Mouse (Mus musculus) embryonic facial prominence, embryonic 13.5 days (tissue): Measurements from ENCODE around the gene Gpr3. TPM values are rescaled to one million over a fixed set of nuclear protein-coding genes. Genes with fewer than 3 reads are reported as not detected.

Source experiments
- ATAC-seq: fragments of 200-750 bp; cut with Nextera tagmentation; 2 replicates; pipeline ENCODE4 v1.8.0; 2017; ENCODE audit warnings: low read depth; ENCODE audit not compliant: insufficient number of reproducible peaks, insufficient read depth, low FRiP score, low TSS enrichment
- H3K27ac ChIP-seq: fragments of 300-500 bp; sonication (generic); 2 replicates; pipeline ENCODE4 v1.5.1; 2015; ENCODE audit warnings: moderate library complexity, mild to moderate bottlenecking, inconsistent platforms
- H3K27me3 ChIP-seq: fragments of 300-500 bp; sonication (generic); 2 replicates; pipeline ENCODE4 v1.6.1; 2015; ENCODE audit warnings: mild to moderate bottlenecking, inconsistent platforms
- H3K36me3 ChIP-seq: fragments of 300-500 bp; sonication (generic); 2 replicates; pipeline ENCODE4 v1.6.1; 2015; ENCODE audit warnings: mild to moderate bottlenecking, inconsistent platforms
- H3K4me1 ChIP-seq: fragments of 300-500 bp; sonication (generic); 2 replicates; pipeline ENCODE4 v1.6.1; 2015; ENCODE audit warnings: inconsistent platforms
- H3K4me2 ChIP-seq: fragments of 300-500 bp; sonication (generic); 2 replicates; pipeline ENCODE4 v1.6.1; 2015; ENCODE audit warnings: moderate library complexity, mild to moderate bottlenecking, inconsistent platforms
- H3K4me3 ChIP-seq: fragments of 300-500 bp; sonication (generic); 2 replicates; pipeline ENCODE4 v1.5.1; 2015; ENCODE audit warnings: mild to moderate bottlenecking, inconsistent platforms
- H3K9ac ChIP-seq: fragments of 300-500 bp; sonication (generic); 2 replicates; pipeline ENCODE4 v1.6.1; 2015; ENCODE audit warnings: mild to moderate bottlenecking, inconsistent platforms
- H3K9me3 ChIP-seq: fragments of 300-500 bp; sonication (generic); 2 replicates; pipeline ENCODE4 v1.6.1; 2016; ENCODE audit warnings: inconsistent platforms
- WGBS: fragments of 180-500 bp; shearing (Covaris S2); methylation state at CpG from one replicate; pipeline ENCODE4 v1.1.7; 2015; ENCODE audit warnings: mixed read lengths; 5-methylcytosine and 5-hydroxymethylcytosine counted together
- polyA plus RNA-seq: library from polyadenylated mRNA; unstranded; fragments of >200 nt; fragmentation: Nextera tagmentation; extraction: Ambion mirVana; gene quantifications from 2 replicates; pipeline ENCODE4 v1.2.1, GENCODE M21; 2015

Gene Gpr3
- polyA plus RNA-seq, 1 experiment from 2014 or later, result 0.15 TPM

- H3K36me3 ChIP-seq, result no peaks in the 10 kb centered on the region
- H3K9ac ChIP-seq, result no peak overlapping the region
- no peak overlapping the region for H3K4me2 ChIP-seq
- peaks cover 47% of the 10 kb centered on the region for H3K27me3 ChIP-seq
- peaks cover 26% of the 10 kb centered on the region for H3K4me1 ChIP-seq
- H3K27ac ChIP-seq, result no peak overlapping the region
- H3K9me3 ChIP-seq, result no peaks in the 10 kb centered on the region
- no peak overlapping the region for H3K4me3 ChIP-seq
- 93% methylated on average over 24 of the region's 24 CpGs for WGBS
- ATAC-seq, result no peak
Measured at GRCm38 (mm10) chr4:133210023-133210787, 2.1 kb downstream of the Gpr3 start.

- Histone ChIP-seq H3K36me3 (no peaks in the 10 kb centered on the region), H3K9ac (no peak overlapping the region), H3K4me3 (no peak overlapping the region), H3K4me2 (no peak overlapping the region; the same call in 1 of the 2 replicates), H3K9me3 (no peaks in the 10 kb centered on the region), H3K27me3 (peaks cover 41% of the 10 kb centered on the region), H3K4me1 (peaks cover 32% of the 10 kb centered on the region), H3K27ac (no peak overlapping the region)
- 3% methylated on average over 11 of the region's 11 CpGs for WGBS
- no peak for ATAC-seq
Measured at GRCm38 (mm10) chr4:133209366-133209765, 3.0 kb downstream of the Gpr3 start.

GRCm38 (mm10) chr4:133204379-133204778, 8.0 kb downstream of the Gpr3 start:
- Histone ChIP-seq H3K4me3 (no peak overlapping the region), H3K4me2 (no peak overlapping the region), H3K9me3 (no peaks in the 10 kb centered on the region), H3K27ac (peak overlapping the region; percentile 62), H3K27me3 (no peaks in the 10 kb centered on the region), H3K4me1 (peaks cover 38% of the 10 kb centered on the region), H3K36me3 (no peaks in the 10 kb centered on the region), H3K9ac (peak overlapping the region; percentile 58)
- WGBS, result 30% methylated on average over 7 of the region's 7 CpGs
- no peak for ATAC-seq

- Histone ChIP-seq H3K4me2 (no peak overlapping the region), H3K27me3 (no peaks in the 10 kb centered on the region), H3K36me3 (no peaks in the 10 kb centered on the region), H3K9me3 (no peaks in the 10 kb centered on the region), H3K27ac (no peak overlapping the region), H3K4me3 (no peak overlapping the region), H3K4me1 (peaks cover 44% of the 10 kb centered on the region), H3K9ac (no peak overlapping the region)
- WGBS, result 66% methylated on average over 3 of the region's 3 CpGs
- no peak for ATAC-seq
Measured at GRCm38 (mm10) chr4:133203591-133203990, 8.7 kb downstream of the Gpr3 start.

GRCm38 (mm10) chr4:133202254-133202653, 10.1 kb downstream of the Gpr3 start:
- WGBS, result 93% methylated on average over 3 of the region's 3 CpGs
- H3K36me3 ChIP-seq, result no peaks in the 10 kb centered on the region; the same call in 1 of the 2 replicates
- H3K4me3 ChIP-seq, result no peak overlapping the region
- H3K4me2 ChIP-seq, result no peak overlapping the region
- H3K9ac ChIP-seq, result no peak overlapping the region
- H3K27ac ChIP-seq, result no peak overlapping the region
- no peak for ATAC-seq
- H3K4me1 ChIP-seq, result peaks cover 57% of the 10 kb centered on the region
- H3K9me3 ChIP-seq, result no peaks in the 10 kb centered on the region
- no peaks in the 10 kb centered on the region for H3K27me3 ChIP-seq

- ATAC-seq, result no peak
- Histone ChIP-seq H3K4me3 (no peak overlapping the region), H3K36me3 (peaks cover 9% of the 10 kb centered on the region), H3K27me3 (no peaks in the 10 kb centered on the region), H3K27ac (peak overlapping the region; percentile 76), H3K4me2 (no peak overlapping the region), H3K9me3 (no peaks in the 10 kb centered on the region), H3K4me1 (peaks cover 68% of the 10 kb centered on the region), H3K9ac (peak overlapping the region; percentile 36; the same call in 1 of the 2 replicates)
- 58% methylated on average over 8 of the region's 8 CpGs for WGBS
Measured at GRCm38 (mm10) chr4:133201006-133201771, 11.1 kb downstream of the Gpr3 start.

- Histone ChIP-seq H3K36me3 (peaks cover 17% of the 10 kb centered on the region), H3K27me3 (no peaks in the 10 kb centered on the region), H3K4me3 (no peak overlapping the region), H3K4me1 (peaks cover 70% of the 10 kb centered on the region), H3K9ac (peak overlapping the region; percentile 54), H3K9me3 (no peaks in the 10 kb centered on the region), H3K4me2 (peak overlapping the region; percentile 40), H3K27ac (peak overlapping the region; percentile 76)
- ATAC-seq, result no peak
- 41% methylated on average over 21 of the region's 21 CpGs for WGBS
Measured at GRCm38 (mm10) chr4:133200343-133200742, 12.0 kb downstream of the Gpr3 start.

- Histone ChIP-seq H3K4me2 (peak overlapping the region; percentile 40), H3K27ac (peak overlapping the region; percentile 76), H3K9ac (peak overlapping the region; percentile 54; the same call in 1 of the 2 replicates), H3K27me3 (no peaks in the 10 kb centered on the region), H3K36me3 (peaks cover 21% of the 10 kb centered on the region), H3K4me3 (no peak overlapping the region), H3K4me1 (peaks cover 67% of the 10 kb centered on the region), H3K9me3 (no peaks in the 10 kb centered on the region)
- 49% methylated on average over 6 of the region's 6 CpGs for WGBS
- no peak for ATAC-seq
Measured at GRCm38 (mm10) chr4:133199743-133200142, 12.6 kb downstream of the Gpr3 start.

- Histone ChIP-seq H3K27ac (peak overlapping the region; percentile 49), H3K36me3 (peaks cover 33% of the 10 kb centered on the region), H3K9me3 (no peaks in the 10 kb centered on the region), H3K4me2 (no peak overlapping the region), H3K27me3 (no peaks in the 10 kb centered on the region), H3K4me3 (no peak overlapping the region), H3K4me1 (peaks cover 59% of the 10 kb centered on the region), H3K9ac (peak overlapping the region; percentile 27; the same call in 1 of the 2 replicates)
- no peak for ATAC-seq
- 24% methylated on average over 19 of the region's 19 CpGs for WGBS
Measured at GRCm38 (mm10) chr4:133198337-133199180, 13.8 kb downstream of the Gpr3 start.

- no peak for ATAC-seq
- 26% methylated on average over 13 of the region's 13 CpGs for WGBS
- H3K4me2 ChIP-seq, result no peak overlapping the region
- H3K36me3 ChIP-seq, result peaks cover 40% of the 10 kb centered on the region
- H3K9me3 ChIP-seq, result no peaks in the 10 kb centered on the region
- H3K4me1 ChIP-seq, result peaks cover 57% of the 10 kb centered on the region
- H3K27ac ChIP-seq, result peak overlapping the region; percentile 83
- H3K4me3 ChIP-seq, result no peak overlapping the region
- H3K27me3 ChIP-seq, result no peaks in the 10 kb centered on the region
- peak overlapping the region; percentile 60; the same call in 1 of the 2 replicates for H3K9ac ChIP-seq
Measured at GRCm38 (mm10) chr4:133197801-133198286, 14.5 kb downstream of the Gpr3 start.

GRCm38 (mm10) chr4:133197355-133197754, 15.0 kb downstream of the Gpr3 start:
- H3K27ac ChIP-seq, result peak overlapping the region; percentile 83
- H3K4me1 ChIP-seq, result peaks cover 57% of the 10 kb centered on the region
- peak overlapping the region; percentile 60 for H3K9ac ChIP-seq
- no peak overlapping the region for H3K4me2 ChIP-seq
- no peak for ATAC-seq
- WGBS, result 17% methylated on average over 5 of the region's 5 CpGs
- no peaks in the 10 kb centered on the region for H3K27me3 ChIP-seq
- no peak overlapping the region for H3K4me3 ChIP-seq
- H3K36me3 ChIP-seq, result peaks cover 45% of the 10 kb centered on the region
- H3K9me3 ChIP-seq, result no peaks in the 10 kb centered on the region
